Mouse (Mus musculus) layer of hippocampus, adult 9-10 months (tissue): ENCODE data around the gene Zfp281.

Experiments
- DNase-seq: peaks from one replicate; pipeline ENCODE4 v3.0.0; 2022; ENCODE audit warnings: low spot score

Zfp281 gene

DNA sequence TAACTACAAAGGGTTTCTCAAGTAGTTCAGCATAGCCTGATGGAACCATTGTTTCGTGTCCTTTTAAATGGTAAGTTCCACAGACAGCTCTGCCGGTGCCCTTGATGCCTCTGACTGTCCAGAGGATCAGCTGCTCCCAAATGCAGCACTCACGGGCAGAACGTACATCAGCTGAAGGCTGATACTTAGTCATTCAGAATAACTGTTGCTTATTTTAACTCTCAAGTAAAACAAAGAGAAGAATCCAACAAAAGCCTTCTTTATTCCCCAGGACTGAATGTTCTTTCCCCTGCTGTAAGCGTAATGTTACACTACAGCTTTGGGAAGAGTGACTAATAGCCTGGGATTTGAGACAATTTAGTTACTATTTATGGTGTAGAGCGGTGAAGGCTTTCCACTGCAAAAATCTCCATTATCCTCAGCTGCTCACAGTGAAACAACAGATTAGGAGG lies 11.4 kb upstream of the Zfp281 start:
- DNase-seq, result no peak

- DNase-seq, result no peak
Measured at GRCm38 (mm10) chr1:136614748-136615440, 9.8 kb upstream of the Zfp281 start.

DNA sequence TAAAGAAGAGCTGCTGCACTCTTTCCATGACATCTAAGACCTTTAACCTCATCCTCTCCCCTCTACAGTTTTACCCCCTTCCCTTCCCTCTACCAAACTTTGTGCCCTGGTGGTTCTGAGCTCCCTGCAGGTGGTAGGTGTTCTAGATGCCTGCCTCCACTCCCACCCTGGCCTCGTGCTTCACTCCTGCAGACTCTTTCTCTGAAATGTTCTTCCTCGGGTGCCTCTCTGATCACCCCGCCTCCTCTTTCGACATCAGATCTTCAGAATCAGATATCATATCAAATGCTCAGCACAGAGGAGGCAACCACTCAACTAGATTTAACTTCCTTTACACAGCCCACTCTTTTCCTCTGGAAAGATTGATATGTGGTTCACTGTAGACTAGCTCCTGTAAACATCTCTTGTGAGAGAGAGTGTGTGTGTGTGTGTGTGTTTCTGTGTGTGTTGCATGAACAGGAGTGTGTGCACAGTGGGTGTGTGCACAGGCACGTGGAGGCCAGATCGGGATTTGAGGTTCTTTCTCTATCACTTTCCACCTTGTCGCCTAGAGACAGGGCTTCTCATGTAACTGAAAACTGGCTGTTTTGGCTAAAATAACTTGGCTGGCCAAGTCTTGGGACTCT lies 7.4 kb upstream of the Zfp281 start:
- no peak for DNase-seq

DNA sequence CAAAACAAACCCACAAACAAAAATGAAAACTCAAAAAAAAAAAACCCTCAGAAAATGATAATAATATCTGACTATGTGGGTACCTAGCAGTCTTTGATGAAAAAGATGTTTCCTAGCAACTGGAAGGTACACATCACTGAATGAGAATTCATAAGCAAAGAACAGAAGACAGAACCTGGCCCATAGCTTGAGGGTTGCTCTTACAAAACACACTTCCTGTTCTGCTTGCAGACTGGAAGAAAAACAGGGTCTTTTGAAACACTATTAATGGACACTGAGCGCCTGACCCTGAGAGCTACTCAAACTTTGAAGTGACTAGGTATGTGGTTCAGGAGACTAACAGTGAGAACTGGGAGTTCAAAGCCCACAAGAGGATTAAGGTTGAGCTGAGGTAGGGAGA lies 6.1 kb upstream of the Zfp281 start:
- no peak for DNase-seq

GRCm38 (mm10) chr1:136625019-136625895 lies 556 bp downstream of the Zfp281 start:
- DNase-seq, result no peak

- no peak for DNase-seq
Measured at GRCm38 (mm10) chr1:136626141-136626540, 1.4 kb downstream of the Zfp281 start.

DNA sequence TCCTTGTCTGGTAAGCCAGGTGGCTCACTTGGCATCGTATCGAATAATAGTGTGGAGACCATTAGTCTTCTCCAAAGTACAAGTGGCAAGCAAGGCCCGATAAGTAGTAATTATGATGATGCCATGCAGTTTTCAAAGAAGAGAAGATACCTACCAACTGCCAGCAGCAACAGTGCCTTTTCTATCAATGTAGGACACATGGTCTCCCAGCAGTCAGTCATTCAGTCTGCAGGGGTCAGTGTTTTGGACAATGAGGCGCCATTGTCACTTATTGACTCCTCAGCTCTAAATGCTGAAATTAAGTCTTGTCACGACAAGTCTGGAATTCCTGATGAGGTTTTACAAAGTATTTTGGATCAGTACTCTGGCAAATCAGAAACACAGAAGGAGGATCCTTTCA lies 2.1 kb downstream of the Zfp281 start:
- DNase-seq, result no peak

DNA sequence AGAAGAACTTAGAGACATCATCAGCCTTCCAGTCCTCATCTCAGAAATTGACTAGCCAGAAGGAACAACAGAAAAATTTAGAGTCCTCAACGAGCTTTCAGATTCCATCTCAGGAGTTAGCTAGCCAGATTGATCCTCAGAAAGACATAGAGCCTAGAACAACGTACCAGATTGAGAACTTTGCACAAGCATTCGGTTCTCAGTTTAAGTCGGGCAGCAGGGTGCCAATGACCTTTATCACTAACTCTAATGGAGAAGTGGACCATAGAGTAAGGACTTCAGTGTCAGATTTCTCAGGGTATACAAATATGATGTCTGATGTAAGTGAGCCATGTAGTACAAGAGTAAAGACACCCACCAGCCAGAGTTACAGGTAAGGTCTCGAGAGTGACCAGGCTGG lies 2.9 kb downstream of the Zfp281 start:
- DNase-seq, result no peak

DNA sequence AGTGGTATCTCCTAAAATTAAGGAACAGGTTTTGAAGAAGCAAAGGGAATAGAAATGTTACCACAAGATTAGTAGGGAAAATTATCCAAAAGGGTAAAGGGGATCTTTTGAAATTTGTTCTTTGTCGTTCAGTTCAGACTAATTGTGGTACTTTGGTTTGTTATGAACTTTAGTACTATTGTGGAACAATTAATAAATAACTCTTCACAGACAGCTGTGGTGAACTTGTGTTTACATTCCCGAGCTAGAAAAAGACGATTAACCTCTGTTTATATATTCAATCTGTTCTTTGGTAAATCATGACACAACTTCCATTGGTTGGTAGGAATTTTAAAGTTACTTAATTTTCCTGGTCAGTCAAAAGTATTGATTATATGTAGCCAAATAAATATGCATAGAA lies 8.2 kb downstream of the Zfp281 start:
- no peak for DNase-seq

- DNase-seq, result no peak
Measured at GRCm38 (mm10) chr1:136635644-136636043, 10.9 kb downstream of the Zfp281 start.

GRCm38 (mm10) chr1:136636946-136637345 lies 12.2 kb downstream of the Zfp281 start:
- DNase-seq, result no peak

DNA sequence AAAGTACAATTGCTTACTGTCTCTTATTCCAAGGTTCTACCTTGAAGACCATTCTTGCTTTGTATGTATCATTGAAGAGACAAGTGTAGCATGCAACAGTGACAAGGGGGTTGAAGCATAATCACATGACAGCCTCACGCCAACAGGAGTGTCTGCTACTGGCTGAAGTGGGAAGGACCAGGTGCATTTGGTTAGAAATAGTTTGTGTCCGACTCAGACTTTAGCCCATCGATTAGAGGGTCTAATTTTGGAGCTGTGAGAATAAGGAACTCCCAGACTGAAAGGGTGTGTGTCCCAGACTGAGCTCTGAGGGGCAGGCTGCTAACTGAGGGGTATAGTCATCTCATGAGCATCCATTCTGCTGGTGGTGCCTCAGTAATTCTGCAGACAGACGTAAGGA lies 13.0 kb downstream of the Zfp281 start:
- no peak for DNase-seq

DNA sequence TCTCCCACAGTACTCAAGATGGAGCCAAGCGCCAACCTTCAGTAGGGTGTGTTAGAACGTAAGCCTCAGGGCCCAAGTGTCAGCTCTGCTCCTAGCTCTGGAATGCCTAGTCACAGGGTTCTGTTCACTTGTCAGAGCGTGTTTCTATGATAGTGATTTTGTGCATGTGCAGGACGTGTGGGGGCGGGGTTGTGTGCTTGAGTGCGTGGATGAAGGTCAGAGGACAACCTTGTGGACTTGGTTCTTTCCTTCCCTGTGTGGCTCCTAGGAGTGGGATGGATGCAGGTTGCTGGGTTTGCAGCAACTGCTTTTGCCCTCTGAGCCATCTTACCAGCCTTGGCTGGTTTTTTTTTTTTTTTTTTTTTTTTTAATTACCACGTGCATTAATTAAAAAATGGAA lies 13.5 kb downstream of the Zfp281 start:
- DNase-seq, result no peak

GRCm38 (mm10) chr1:136638699-136639098 lies 14.0 kb downstream of the Zfp281 start:
- no peak for DNase-seq

DNA sequence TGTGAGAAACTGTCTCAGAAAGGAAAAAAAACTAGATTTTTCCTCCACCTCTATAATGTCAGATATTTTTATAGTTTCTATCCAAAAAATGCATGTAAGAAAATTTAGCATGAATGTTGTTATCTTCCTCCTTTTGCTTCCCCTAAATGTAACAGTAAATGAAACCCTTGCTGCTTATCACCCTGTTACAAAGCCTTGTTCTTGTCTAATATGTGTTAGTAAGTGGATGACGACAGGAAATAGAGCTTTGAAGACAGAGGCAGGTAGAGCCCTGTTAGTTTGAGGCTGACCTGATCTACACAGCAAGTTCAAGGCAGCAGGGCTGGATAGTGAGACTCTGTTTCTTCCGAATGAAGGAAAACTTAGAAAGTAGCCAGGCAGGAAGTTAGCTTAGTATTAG lies 14.5 kb downstream of the Zfp281 start:
- no peak for DNase-seq

GRCm38 (mm10) chr1:136642701-136643100 lies 18.0 kb downstream of the Zfp281 start:
- DNase-seq, result no peak

- no peak for DNase-seq
Measured at GRCm38 (mm10) chr1:136644486-136644885, 19.8 kb downstream of the Zfp281 start.

DNA sequence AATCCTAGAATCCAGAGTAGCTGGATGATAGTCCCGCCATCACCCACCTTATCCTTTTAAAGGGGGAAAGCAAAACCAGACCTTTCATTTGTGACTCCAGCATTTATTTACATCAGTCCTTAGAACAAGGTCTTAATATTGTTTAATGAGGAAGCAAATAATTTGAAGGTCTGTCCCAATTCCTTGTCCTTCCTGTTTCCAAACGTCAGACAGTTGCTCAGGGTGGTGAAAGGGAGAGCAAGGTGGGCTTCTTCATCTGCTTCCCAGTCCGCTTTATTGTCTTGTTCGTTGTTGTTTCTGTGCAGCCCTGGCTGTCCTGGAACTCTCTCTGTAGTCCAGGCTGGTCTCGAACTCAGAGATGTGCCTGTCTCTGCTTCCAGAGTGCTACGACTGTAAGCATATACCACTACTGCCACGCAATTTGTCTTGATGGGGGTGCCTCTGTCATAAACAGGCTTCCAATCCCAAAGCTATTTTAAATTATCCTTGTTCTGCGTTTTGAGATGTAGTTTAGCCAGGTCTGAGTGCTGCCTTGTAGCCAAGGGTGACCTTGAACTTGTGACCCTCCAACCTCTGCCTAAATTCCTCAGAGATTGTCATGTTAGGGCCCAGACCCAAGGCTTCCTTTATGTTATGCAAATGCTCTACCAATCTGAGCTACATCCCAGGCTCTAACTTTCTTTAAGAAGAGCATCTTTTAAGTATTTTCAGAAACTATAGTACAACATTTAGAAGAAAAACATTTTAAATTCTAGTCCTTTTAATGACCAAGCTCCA lies 21.3 kb downstream of the Zfp281 start:
- DNase-seq, result no peak

- no peak for DNase-seq
Measured at GRCm38 (mm10) chr1:136652066-136652465, 27.4 kb downstream of the Zfp281 start.

- DNase-seq, result no peak
Measured at GRCm38 (mm10) chr1:136653526-136653925, 28.8 kb downstream of the Zfp281 start.

- no peak for DNase-seq
Measured at GRCm38 (mm10) chr1:136654385-136654784, 29.7 kb downstream of the Zfp281 start.

DNA sequence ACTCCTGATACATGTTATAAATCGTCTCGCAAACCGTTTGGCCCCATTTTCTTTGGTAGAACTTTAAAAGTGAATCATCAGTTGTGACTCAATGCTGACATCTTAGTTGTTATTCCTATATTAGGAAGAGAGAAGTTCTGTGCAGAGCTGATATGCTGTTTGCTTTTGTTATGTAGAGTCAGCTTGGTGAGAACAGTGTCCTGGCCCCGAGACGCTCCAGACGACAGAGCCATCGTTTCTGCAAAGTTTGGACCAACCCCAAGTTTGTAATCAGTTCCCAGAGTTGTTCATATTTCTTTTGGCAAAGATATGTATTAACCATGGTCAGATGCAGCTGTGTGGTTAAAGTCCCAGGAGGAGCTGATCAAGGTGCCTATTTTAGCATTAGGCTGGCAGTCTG lies 31.9 kb downstream of the Zfp281 start:
- DNase-seq, result no peak
